Mouse (Mus musculus): ENCODE results near the gene Ing1.

- TF ChIP-seq EP300 (IDR thresholded peaks at IDR 0.05; ENCODE audit: low read depth) (no peak), CTCF (IDR thresholded peaks at IDR 0.05; ENCODE audit: low read depth) (no peak)
Measured at GRCm38 (mm10) chr8:11516292-11516691, 39.1 kb upstream of the Ing1 start.

All from liver, postnatal 0 days (tissue).